Mouse (Mus musculus) adrenal gland, postnatal 4 days (tissue): ENCODE results near the gene Pfn5. TPM values are rescaled to one million over a fixed set of nuclear protein-coding genes. Genes with fewer than 3 reads are reported as not detected.
"Not testable (repeated sequence)": the region's sequence is repeated elsewhere in the genome, so short reads cannot be mapped to it uniquely, and the experiment has no call there.

Experiments
- DNase-seq, 2 experiments: peaks; one replicate each; pipeline ENCODE4 v3.0.0; 2021 to 2022; ENCODE audit warnings: low spot score in 2 of 2, mixed read lengths in 2 of 2
- long read RNA-seq, 2 experiments: library from polyadenylated mRNA; stranded (forward); transcript quantifications; one replicate each; pipeline ENCODE4 v2.0.0; 2021
- total RNA-seq, 2 experiments: library from RNA; stranded (reverse); gene quantifications; 2 replicates each; pipeline ENCODE4 v1.2.3; 2021

Gene Pfn5
- total RNA-seq = not detected
- long read RNA-seq, experiment 1 = 0 reads
- long read RNA-seq, experiment 2 = 0 reads

GRCm38 (mm10) chrX:95557887-95558286 is at the start of gene Pfn5, which contains the start of gene Asb12:
TSS of gene Pfn5 (plus strand) at chrX:95558104.
TSS of gene Asb12 (minus strand) at chrX:95557987.
- DNase-seq = no peak

GRCm38 (mm10) chrX:95523883-95524282 is 34.0 kb upstream of the Pfn5 start:
- DNase-seq = no peak

GRCm38 (mm10) chrX:95525166-95525565 is 32.7 kb upstream of the Pfn5 start:
- no peak for DNase-seq

GRCm38 (mm10) chrX:95535493-95535892 is 22.4 kb upstream of the Pfn5 start:
- not testable (repeated sequence) for DNase-seq

GRCm38 (mm10) chrX:95554321-95554720 is 3.6 kb upstream of the Pfn5 start:
- no peak for DNase-seq

- no peak for DNase-seq
Measured at GRCm38 (mm10) chrX:95600609-95601008, 42.7 kb downstream of the Pfn5 start.

Other genes starting within 250 kb of the Pfn5 start
- gene Amer1, start 113.2 kb upstream of the Pfn5 start, total RNA-seq = 10 to 100 TPM; 19.4 to 19.8 TPM
- gene Asb12, start 117 bp upstream of the Pfn5 start, total RNA-seq = 1 to 10 TPM; 1.0 to 2.9 TPM
- gene Zc4h2, start 100.4 kb downstream of the Pfn5 start, total RNA-seq = 1 to 10 TPM; 6.1 to 8.1 TPM
- gene Zc3h12b, start 153.6 kb downstream of the Pfn5 start, total RNA-seq = 1 to 10 TPM; 5.3 to 6.0 TPM